Mouse (Mus musculus) small intestine, adult 2 months (tissue): ENCODE results near the gene Lonp1. TPM values are rescaled to one million over a fixed set of nuclear protein-coding genes. Genes with fewer than 3 reads are reported as not detected.

ENCODE experiments used
- H3K27ac ChIP-seq: fragments of 200-500 bp; 2 replicates; pipeline ENCODE4 v1.5.1; 2012; ENCODE audit warnings: low read depth, low read length, control low read depth, inconsistent platforms; ENCODE audit not compliant: insufficient read depth
- H3K27me3 ChIP-seq: fragments of 200-500 bp; 2 replicates; pipeline ENCODE4 v1.6.1; 2012; ENCODE audit warnings: mild to moderate bottlenecking, moderate library complexity, low read length, inconsistent platforms; ENCODE audit not compliant: control insufficient read depth, insufficient read depth
- H3K36me3 ChIP-seq: fragments of 200-500 bp; 2 replicates; pipeline ENCODE4 v1.6.1; 2012; ENCODE audit warnings: mild to moderate bottlenecking, low read length, control low read depth, inconsistent platforms; ENCODE audit not compliant: control insufficient read depth, insufficient read depth
- H3K4me1 ChIP-seq: fragments of 200-500 bp; 2 replicates; pipeline ENCODE4 v1.6.1; 2012; ENCODE audit warnings: low read length, inconsistent platforms, mixed read lengths; ENCODE audit not compliant: control insufficient read depth, insufficient read depth, insufficient read length
- H3K4me3 ChIP-seq: fragments of 200-500 bp; 2 replicates; pipeline ENCODE4 v1.5.1; 2012; ENCODE audit warnings: low read depth, mild to moderate bottlenecking, control low read depth, inconsistent platforms, low read length, moderate library complexity
- CTCF ChIP-seq: fragments of 200-500 bp; IDR thresholded peaks from 2 replicates; pipeline ENCODE4 v1.5.1; 2012; ENCODE audit warnings: low read depth, mild to moderate bottlenecking, control low read depth, inconsistent platforms, low read length, moderate library complexity, mixed read lengths; ENCODE audit not compliant: insufficient replicate concordance, insufficient read length; ENCODE audit errors: extremely low read depth
- POLR2A ChIP-seq: fragments of 200-500 bp; IDR thresholded peaks from 2 replicates; pipeline ENCODE4 v1.6.1; 2012; ENCODE audit warnings: low read depth, mild to moderate bottlenecking, control low read depth, inconsistent platforms, low read length, moderate library complexity
- WGBS: fragments of 180-500 bp; shearing (Covaris S2); methylation state at CpG from one replicate; pipeline ENCODE4 v1.1.7; 2018; 5-methylcytosine and 5-hydroxymethylcytosine counted together
- polyA plus RNA-seq: library from polyadenylated mRNA; depleted of rRNA; stranded (reverse); fragments of >200 nt; gene quantifications from 2 replicates; pipeline ENCODE4 v1.2.3, GENCODE M21; 2012

Gene Lonp1
- polyA plus RNA-seq, 1 experiment, result 55.7 TPM

GRCm38 (mm10) chr17:56611861-56612564 lies 14.7 kb downstream of the Lonp1 start:
- 24% methylated on average over 14 of the region's 14 CpGs for WGBS
- Histone ChIP-seq H3K27ac (peak overlapping the region; percentile 34; the same call in 1 of the 2 replicates), H3K36me3 (peaks cover 17% of the 10 kb centered on the region), H3K4me1 (peaks cover 25% of the 10 kb centered on the region), H3K4me3 (peak overlapping the region; percentile 50), H3K27me3 (no peaks in the 10 kb centered on the region)
- no peak for TF ChIP-seq POLR2A
- no peak for TF ChIP-seq CTCF

- Histone ChIP-seq H3K27me3 (no peaks in the 10 kb centered on the region), H3K4me1 (peaks cover 25% of the 10 kb centered on the region), H3K4me3 (no peak overlapping the region), H3K36me3 (peaks cover 24% of the 10 kb centered on the region), H3K27ac (no peak overlapping the region)
- 67% methylated on average over 2 of the region's 2 CpGs for WGBS
- TF ChIP-seq POLR2A, result no peak
- no peak for TF ChIP-seq CTCF
Measured at GRCm38 (mm10) chr17:56611323-56611722, 15.4 kb downstream of the Lonp1 start.

GRCm38 (mm10) chr17:56609452-56610171 lies 17.1 kb downstream of the Lonp1 start, which contains the start of gene 2410015M20Rik:
TSS of gene 2410015M20Rik (minus strand) at chr17:56609771.
- peaks cover 29% of the 10 kb centered on the region for H3K36me3 ChIP-seq
- H3K4me3 ChIP-seq, result peak within 1 kb of the TSS; percentile 82
- no peaks in the 10 kb centered on the region for H3K27me3 ChIP-seq
- TF ChIP-seq POLR2A (no peak; the same call in 1 of the 2 replicates), CTCF (peak; percentile 46; the same call in 1 of the 2 replicates)
- H3K4me1 ChIP-seq, result peaks cover 22% of the 10 kb centered on the region
- under 1% methylated on average over 44 of the region's 44 CpGs for WGBS
- H3K27ac ChIP-seq, result peak within 1 kb of the TSS; percentile 77

- peak overlapping the region; percentile 82 for H3K4me3 ChIP-seq
- no peaks in the 10 kb centered on the region for H3K27me3 ChIP-seq
- WGBS, result 12% methylated on average over 5 of the region's 5 CpGs
- H3K4me1 ChIP-seq, result peaks cover 14% of the 10 kb centered on the region
- peaks cover 34% of the 10 kb centered on the region for H3K36me3 ChIP-seq
- H3K27ac ChIP-seq, result no peak overlapping the region
- TF ChIP-seq POLR2A (no peak), CTCF (no peak)
Measured at GRCm38 (mm10) chr17:56608699-56609098, 18.0 kb downstream of the Lonp1 start.

GRCm38 (mm10) chr17:56607521-56608062 lies 19.1 kb downstream of the Lonp1 start:
- Histone ChIP-seq H3K4me3 (no peak overlapping the region), H3K36me3 (peaks cover 45% of the 10 kb centered on the region), H3K27me3 (no peaks in the 10 kb centered on the region), H3K27ac (no peak overlapping the region), H3K4me1 (peaks cover 14% of the 10 kb centered on the region)
- no peak for TF ChIP-seq POLR2A
- TF ChIP-seq CTCF, result no peak
- WGBS, result 66% methylated on average over 3 of the region's 3 CpGs

GRCm38 (mm10) chr17:56605431-56605830 lies 21.3 kb downstream of the Lonp1 start:
- no peaks in the 10 kb centered on the region for H3K27me3 ChIP-seq
- 81% methylated on average over 9 of the region's 9 CpGs for WGBS
- peaks cover 6% of the 10 kb centered on the region; the same call in 1 of the 2 replicates for H3K4me1 ChIP-seq
- TF ChIP-seq CTCF (no peak), POLR2A (no peak)
- H3K4me3 ChIP-seq, result no peak overlapping the region
- H3K27ac ChIP-seq, result no peak overlapping the region
- peaks cover 64% of the 10 kb centered on the region for H3K36me3 ChIP-seq

GRCm38 (mm10) chr17:56604422-56604821 lies 22.3 kb downstream of the Lonp1 start:
- no peak overlapping the region for H3K4me3 ChIP-seq
- peaks cover 74% of the 10 kb centered on the region for H3K36me3 ChIP-seq
- 86% methylated on average over 3 of the region's 3 CpGs for WGBS
- TF ChIP-seq POLR2A (no peak), CTCF (no peak)
- no peaks in the 10 kb centered on the region for H3K27me3 ChIP-seq
- no peak overlapping the region for H3K27ac ChIP-seq
- peaks cover 2% of the 10 kb centered on the region; the same call in 1 of the 2 replicates for H3K4me1 ChIP-seq
